Mouse (Mus musculus) stomach, embryonic 16.5 days (tissue): ENCODE results near the gene Cyp4a10. TPM values are rescaled to one million over a fixed set of nuclear protein-coding genes. Genes with fewer than 3 reads are reported as not detected.
"Not testable (repeated sequence)": the region's sequence is repeated elsewhere in the genome, so short reads cannot be mapped to it uniquely, and the experiment has no call there.

Experiments
- ATAC-seq: fragments of 200-750 bp; cut with Nextera tagmentation; 2 replicates; pipeline ENCODE4 v1.8.0; 2017; ENCODE audit warnings: moderate number of reproducible peaks, moderate TSS enrichment; ENCODE audit not compliant: insufficient read depth, low FRiP score
- H3K27ac ChIP-seq: fragments of 300-500 bp; sonication (generic); 2 replicates; pipeline ENCODE4 v1.5.1; 2014; ENCODE audit warnings: low read length
- H3K27me3 ChIP-seq: fragments of 300-500 bp; sonication (generic); 2 replicates; pipeline ENCODE4 v1.6.1; 2014; ENCODE audit warnings: low read length, control low read depth, mixed read lengths; ENCODE audit not compliant: control insufficient read depth, insufficient read depth
- H3K36me3 ChIP-seq: fragments of 300-500 bp; sonication (generic); 2 replicates; pipeline ENCODE4 v1.6.1; 2014; ENCODE audit warnings: low read length; ENCODE audit not compliant: control insufficient read depth, insufficient read depth
- H3K4me1 ChIP-seq: fragments of 300-500 bp; sonication (generic); 2 replicates; pipeline ENCODE4 v1.6.1; 2014; ENCODE audit warnings: low read length, control low read depth, mixed read lengths; ENCODE audit not compliant: control insufficient read depth, insufficient read depth
- H3K4me2 ChIP-seq: fragments of 300-500 bp; sonication (generic); 2 replicates; pipeline ENCODE4 v1.6.1; 2014; ENCODE audit warnings: low read depth, low read length, mixed read lengths
- H3K4me3 ChIP-seq: fragments of 300-500 bp; sonication (generic); replicated peaks from 2 replicates; pipeline ENCODE4 v1.5.1; 2014; ENCODE audit warnings: mild to moderate bottlenecking, low read length
- H3K9ac ChIP-seq: fragments of 300-500 bp; sonication (generic); 2 replicates; pipeline ENCODE4 v1.6.1; 2014; ENCODE audit warnings: low read length
- H3K9me3 ChIP-seq: fragments of 300-500 bp; sonication (generic); replicated peaks from 2 replicates; pipeline ENCODE4 v1.6.1; 2016; ENCODE audit warnings: low read length, control low read depth; ENCODE audit not compliant: control insufficient read depth
- WGBS: fragments of 180-500 bp; shearing (Covaris S2); extraction: QIAGEN DNeasy Blood & Tissue Kit; methylation state at CpG from one replicate; pipeline ENCODE4 v1.1.7; 2014; 5-methylcytosine and 5-hydroxymethylcytosine counted together
- polyA plus RNA-seq: library from polyadenylated mRNA; unstranded; fragments of >200 nt; fragmentation: Nextera tagmentation; extraction: Ambion mirVana; gene quantifications from 2 replicates; pipeline ENCODE4 v1.2.1, GENCODE M21; 2015

The Cyp4a10 gene
- 0.08 TPM in 1 of 2 replicates, not detected in the other for polyA plus RNA-seq

DNA sequence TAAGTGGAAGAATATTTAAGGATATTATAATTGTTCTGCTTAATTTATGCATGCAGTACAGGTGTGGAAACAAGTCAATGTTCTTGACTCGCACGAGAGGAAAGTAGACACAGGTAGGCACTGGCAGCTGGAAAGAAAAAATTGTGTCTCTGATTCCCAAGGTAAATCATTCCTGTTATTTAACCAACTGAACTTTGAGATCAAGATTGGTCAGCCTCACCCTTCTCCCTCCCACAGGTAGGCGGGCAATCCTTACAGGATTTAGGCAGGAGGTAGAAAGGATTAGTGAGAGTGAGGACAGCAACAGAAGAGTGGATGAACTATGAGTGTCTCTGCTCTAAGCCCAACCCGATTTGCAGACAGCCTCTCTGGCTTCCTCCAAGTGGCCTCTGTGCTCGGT lies at the start of gene Cyp4a10:
Cyp4a10 (plus strand) TSS at position 265 of the 400 bp plus-strand sequence.
- H3K4me1 ChIP-seq, H3K27me3 ChIP-seq, H3K9me3 ChIP-seq, ATAC-seq, H3K9ac ChIP-seq, H3K36me3 ChIP-seq, H3K4me3 ChIP-seq, H3K4me2 ChIP-seq, H3K27ac ChIP-seq: not testable (repeated sequence)
- WGBS: 76% methylated on average over 5 of the region's 5 CpGs

DNA sequence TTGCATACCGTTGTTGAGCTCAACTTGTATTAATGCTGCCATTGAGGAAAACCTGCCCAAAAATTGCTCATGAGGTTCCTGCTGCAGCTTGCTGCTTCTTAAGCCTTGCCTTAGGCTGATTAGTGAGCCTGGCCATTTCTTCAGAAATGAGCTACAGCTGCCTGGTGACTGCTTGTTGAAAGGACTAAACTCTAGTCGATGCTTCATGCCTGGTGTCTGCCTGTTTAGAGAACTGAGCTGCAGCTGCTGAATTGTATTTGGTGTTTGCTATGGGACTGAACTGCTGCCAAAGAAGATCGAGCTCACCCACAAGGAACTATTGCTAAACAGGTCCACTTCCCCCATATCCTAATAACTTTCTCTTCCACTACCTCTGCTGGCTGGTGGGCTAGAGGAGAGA lies 44.5 kb upstream of the Cyp4a10 start:
- not testable (repeated sequence) for H3K4me3 ChIP-seq, H3K4me2 ChIP-seq, H3K4me1 ChIP-seq, H3K27ac ChIP-seq, ATAC-seq, H3K27me3 ChIP-seq, H3K9ac ChIP-seq, H3K9me3 ChIP-seq, H3K36me3 ChIP-seq
- 67% methylated on average over 3 of the region's 3 CpGs for WGBS

- not testable (repeated sequence) for H3K36me3 ChIP-seq, H3K9me3 ChIP-seq, H3K4me1 ChIP-seq, H3K9ac ChIP-seq, ATAC-seq, H3K27ac ChIP-seq, H3K4me3 ChIP-seq, H3K27me3 ChIP-seq, H3K4me2 ChIP-seq
Observed at GRCm38 (mm10) chr4:115476051-115476450, 42.0 kb upstream of the Cyp4a10 start.

GRCm38 (mm10) chr4:115481006-115481652 lies 36.9 kb upstream of the Cyp4a10 start:
- Histone ChIP-seq H3K27ac (no peak overlapping the region), H3K9me3 (no peaks in the 10 kb centered on the region), H3K4me1 (no peaks in the 10 kb centered on the region), H3K4me3 (no peak overlapping the region), H3K4me2 (no peak overlapping the region), H3K36me3 (no peaks in the 10 kb centered on the region), H3K27me3 (no peaks in the 10 kb centered on the region), H3K9ac (no peak overlapping the region)
- no peak for ATAC-seq
- 59% methylated on average over 6 of the region's 6 CpGs for WGBS

DNA sequence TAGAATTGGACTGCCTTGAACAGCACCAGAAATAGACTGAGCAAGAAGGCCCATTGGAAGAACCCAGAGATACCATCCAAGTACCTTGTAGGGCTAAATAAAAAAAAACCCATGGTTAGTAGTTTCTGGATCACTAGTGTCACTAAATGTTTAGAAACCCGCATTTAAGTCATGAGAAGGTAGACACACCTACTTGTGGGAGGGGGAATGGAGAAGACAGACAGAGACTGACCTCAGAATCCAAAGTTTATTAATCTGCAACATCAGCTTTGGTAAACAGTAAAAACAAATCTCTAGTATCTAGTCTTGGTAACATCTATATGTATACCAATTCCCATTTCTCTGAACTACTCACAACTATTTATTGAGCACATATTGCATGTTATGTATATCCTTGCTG lies 22.1 kb upstream of the Cyp4a10 start, which contains the start of gene Cyp4a14:
Cyp4a14 (minus strand) TSS at position 142 of the 400 bp plus-strand sequence.
- Histone ChIP-seq H3K36me3 (no peaks in the 10 kb centered on the region), H3K4me3 (no peak within 1 kb of the TSS), H3K27me3 (no peaks in the 10 kb centered on the region), H3K4me2 (no peak within 1 kb of the TSS), H3K27ac (no peak within 1 kb of the TSS), H3K4me1 (no peaks in the 10 kb centered on the region), H3K9me3 (no peaks in the 10 kb centered on the region), H3K9ac (no peak within 1 kb of the TSS)
- WGBS: 71% methylated on average over 1 of the region's 1 CpGs
- no peak for ATAC-seq

- H3K9me3 ChIP-seq: no peaks in the 10 kb centered on the region
- no peak overlapping the region for H3K4me2 ChIP-seq
- H3K9ac ChIP-seq: no peak overlapping the region
- no peaks in the 10 kb centered on the region for H3K27me3 ChIP-seq
- 61% methylated on average over 3 of the region's 3 CpGs for WGBS
- H3K36me3 ChIP-seq: no peaks in the 10 kb centered on the region
- H3K27ac ChIP-seq: no peak overlapping the region
- no peak overlapping the region for H3K4me3 ChIP-seq
- no peak for ATAC-seq
- no peaks in the 10 kb centered on the region for H3K4me1 ChIP-seq
Observed at GRCm38 (mm10) chr4:115497466-115497865, 20.6 kb upstream of the Cyp4a10 start.

- H3K9ac ChIP-seq, H3K4me1 ChIP-seq, H3K36me3 ChIP-seq, H3K9me3 ChIP-seq, H3K4me3 ChIP-seq, H3K27ac ChIP-seq, H3K27me3 ChIP-seq, H3K4me2 ChIP-seq, ATAC-seq: not testable (repeated sequence)
Observed at GRCm38 (mm10) chr4:115513964-115514363, 4.1 kb upstream of the Cyp4a10 start.

DNA sequence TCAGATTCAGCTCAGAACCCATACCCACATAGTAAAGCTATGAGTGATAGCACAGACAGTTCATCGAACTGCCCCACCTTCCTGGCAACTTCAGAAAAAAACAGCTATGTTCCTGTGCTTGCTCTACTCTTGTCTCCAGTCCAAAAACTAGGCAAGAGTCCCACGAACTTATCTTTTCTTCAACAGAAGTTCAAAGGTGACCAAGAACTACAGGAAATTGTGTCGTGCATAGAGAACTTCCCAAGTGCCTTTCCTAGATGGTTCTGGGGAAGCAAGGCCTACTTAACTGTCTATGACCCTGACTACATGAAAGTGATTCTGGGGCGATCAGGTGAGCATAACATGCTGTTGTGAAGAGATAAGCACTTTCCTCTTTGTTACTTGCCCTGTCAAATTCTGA lies 1.4 kb downstream of the Cyp4a10 start:
- H3K9ac ChIP-seq: no peak overlapping the region
- no peaks in the 10 kb centered on the region for H3K9me3 ChIP-seq
- ATAC-seq: no peak
- no peak overlapping the region for H3K4me3 ChIP-seq
- H3K27me3 ChIP-seq: no peaks in the 10 kb centered on the region
- H3K4me1 ChIP-seq: no peaks in the 10 kb centered on the region
- WGBS: 67% methylated on average over 4 of the region's 4 CpGs
- H3K27ac ChIP-seq: no peak overlapping the region
- no peaks in the 10 kb centered on the region for H3K36me3 ChIP-seq
- no peak overlapping the region for H3K4me2 ChIP-seq

DNA sequence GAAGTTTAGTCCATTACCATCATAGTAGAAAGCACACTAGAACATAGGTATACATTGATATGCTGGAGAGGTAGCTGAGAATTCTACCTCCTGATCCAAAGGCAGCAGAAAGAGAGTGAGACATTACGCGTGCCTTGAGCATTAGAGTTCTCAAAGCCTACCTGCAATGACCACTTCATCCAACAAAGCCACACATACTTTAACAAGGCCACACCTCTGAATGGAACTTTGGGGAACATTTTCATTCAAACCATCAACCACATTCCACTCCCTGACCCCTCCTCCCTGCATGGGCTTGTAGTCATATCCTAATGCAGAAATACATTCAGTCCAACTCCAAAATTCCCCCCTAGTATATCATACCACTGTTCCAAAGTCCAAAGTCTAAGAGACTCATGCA lies 3.7 kb downstream of the Cyp4a10 start:
- ATAC-seq: no peak
- no peaks in the 10 kb centered on the region for H3K4me1 ChIP-seq
- H3K4me2 ChIP-seq: no peak overlapping the region
- H3K9ac ChIP-seq: no peak overlapping the region
- H3K9me3 ChIP-seq: no peaks in the 10 kb centered on the region
- H3K27ac ChIP-seq: no peak overlapping the region
- no peaks in the 10 kb centered on the region for H3K36me3 ChIP-seq
- H3K27me3 ChIP-seq: no peaks in the 10 kb centered on the region
- H3K4me3 ChIP-seq: no peak overlapping the region
- WGBS: 88% methylated on average over 2 of the region's 2 CpGs
